Mouse (Mus musculus): ENCODE results near the gene Ifitm10. TPM values are rescaled to one million over a fixed set of nuclear protein-coding genes. Genes with fewer than 3 reads are reported as not detected.
"Not testable (repeated sequence)": the region's sequence is repeated elsewhere in the genome, so short reads cannot be mapped to it uniquely, and the experiment has no call there.

Ifitm10 gene
- total RNA-seq, 2 experiments from 2014 or later: 0.48 to 2.1 TPM

DNA sequence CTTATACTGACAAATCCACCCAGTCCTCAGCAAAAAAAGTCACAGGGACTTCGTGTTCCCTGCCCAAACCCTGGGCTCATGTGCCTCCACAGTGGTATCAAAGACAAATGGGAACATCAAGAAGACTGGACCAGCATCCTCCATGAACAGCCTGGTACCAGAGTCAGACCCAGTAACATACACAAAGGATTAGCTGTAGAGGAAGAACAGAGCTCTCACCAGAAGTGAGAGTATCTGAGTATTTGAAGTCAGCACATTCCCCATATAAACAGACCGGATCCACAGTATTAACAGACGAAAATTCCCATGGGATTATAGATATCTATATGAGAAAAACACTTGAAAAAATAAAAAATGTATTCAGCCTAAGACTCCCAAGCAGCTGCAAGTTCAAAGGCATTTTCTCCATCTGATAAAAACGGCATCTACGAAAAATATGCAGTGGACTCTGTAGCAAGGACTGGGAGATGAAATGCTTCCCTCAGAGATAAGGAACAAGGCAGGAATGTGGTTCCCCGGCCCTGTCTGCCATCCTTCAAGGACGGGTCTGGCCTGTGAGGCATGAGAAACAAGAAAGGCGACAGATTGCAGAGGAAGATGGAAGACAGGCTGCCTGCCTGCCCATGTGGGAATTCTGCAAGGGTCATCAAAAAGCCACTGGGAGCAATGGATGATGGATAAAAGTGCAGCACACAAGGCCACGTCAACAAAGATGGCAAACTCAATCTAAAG, 46.7 kb downstream of the Ifitm10 start:
- no peak for ATAC-seq (ENCODE audit: poor library complexity, severe bottlenecking)

DNA sequence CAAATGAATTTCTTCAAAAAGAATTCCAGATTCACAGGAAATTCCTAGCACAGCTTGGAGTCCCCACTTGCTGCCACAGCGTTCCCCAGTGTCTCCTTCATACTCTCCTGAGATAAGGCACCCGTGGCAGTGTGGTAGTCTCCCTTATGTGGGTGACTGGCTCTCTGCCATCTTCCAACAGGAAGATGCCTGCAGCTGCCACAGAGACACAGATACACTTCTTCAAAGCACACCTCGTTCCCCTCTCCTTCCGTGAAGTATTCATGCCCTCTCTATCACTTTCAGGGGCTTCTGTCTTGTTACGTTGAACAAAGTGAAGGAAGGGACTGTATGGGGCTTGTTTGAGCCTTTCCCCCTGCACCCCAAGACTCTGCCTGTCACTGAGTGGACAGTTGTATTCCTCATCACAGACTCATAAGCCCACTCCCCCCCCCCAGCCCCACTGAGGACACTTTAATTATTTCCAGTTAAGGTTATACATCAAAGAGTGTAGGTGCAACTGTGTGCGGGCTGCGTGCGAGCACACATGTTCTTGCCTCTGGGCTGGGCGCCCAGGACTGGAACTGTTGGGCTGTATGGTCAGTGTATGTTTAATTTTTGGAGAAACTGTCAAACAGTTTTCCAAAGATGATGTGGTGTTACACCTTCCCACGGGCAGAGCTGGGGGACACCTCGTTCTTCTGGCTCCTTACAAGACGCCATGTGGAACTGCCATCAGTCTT, 50.0 kb downstream of the Ifitm10 start:
- no peak for ATAC-seq (ENCODE audit: poor library complexity, severe bottlenecking)

DNA sequence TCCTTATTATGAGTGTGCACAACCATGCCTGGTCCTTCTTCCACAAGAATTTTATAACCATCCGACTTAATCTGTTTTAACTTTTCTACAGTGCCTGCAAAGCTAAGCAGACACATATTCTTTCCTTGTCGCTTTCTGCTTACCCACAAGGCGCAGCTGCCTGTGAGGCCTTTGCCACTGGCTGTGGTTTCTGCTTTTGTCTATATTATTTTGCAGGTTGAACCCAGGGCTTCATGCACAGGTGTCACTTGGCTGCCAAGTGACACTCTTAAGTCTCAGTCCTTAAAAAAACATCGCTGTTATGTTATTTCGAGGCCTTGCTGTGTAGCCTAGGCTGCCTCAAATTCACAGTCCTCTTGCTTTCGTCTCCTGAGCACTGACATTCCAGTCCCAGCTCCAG, 50.9 kb downstream of the Ifitm10 start:
- no peak for ATAC-seq (ENCODE audit: poor library complexity, severe bottlenecking)

DNA sequence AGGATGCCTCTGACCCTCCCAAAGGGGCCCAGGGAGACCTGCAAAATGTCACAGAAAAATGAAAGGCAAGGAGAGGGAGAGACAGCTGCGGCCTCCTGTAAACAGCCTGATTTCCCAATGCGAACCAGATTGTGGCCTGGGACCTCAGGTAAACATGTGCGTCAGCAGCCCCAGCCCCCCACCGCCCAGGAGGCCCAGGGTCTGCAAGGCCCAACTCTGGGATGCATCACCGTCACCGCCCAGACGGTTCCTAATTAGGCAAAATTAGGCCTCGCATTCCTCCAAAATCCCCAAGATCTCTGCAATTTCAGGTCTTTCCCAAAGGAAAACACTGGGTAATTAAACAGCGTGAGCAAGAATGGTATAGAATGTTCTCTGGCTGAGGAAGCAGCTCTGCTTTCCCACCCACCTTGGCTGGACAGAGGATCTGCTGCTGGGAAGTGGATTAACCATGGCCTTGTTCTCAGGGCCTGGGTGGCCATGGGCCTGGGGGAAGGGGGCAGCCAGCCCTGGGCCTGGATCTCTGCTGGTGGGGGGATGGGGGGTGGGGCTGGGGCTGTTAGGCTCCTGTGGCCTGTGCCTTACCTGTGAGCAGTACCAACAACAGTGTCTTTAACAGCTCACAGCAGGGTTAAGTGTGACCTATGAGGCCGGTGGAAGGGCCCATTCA, 51.8 kb downstream of the Ifitm10 start:
- not testable (repeated sequence) for ATAC-seq (ENCODE audit: poor library complexity, severe bottlenecking)

DNA sequence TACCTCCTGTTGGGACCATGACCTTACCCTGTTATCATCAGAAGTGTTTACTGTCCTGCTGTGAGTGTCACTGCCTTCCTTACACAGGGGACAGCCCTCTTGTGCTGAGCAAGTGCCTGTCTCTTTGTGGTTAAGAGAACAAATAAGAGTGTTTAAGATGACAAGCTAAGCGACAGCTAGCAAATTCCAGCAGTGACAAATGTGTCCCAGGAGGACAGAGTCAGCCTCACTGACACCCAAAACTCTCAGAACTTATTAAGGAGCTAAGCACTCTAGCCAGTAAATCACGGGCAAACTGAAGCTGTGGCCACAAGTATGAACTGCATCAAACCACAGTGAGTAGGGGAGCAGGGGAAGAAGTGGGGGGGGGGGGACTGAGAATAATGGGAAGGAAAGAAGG, 52.6 kb downstream of the Ifitm10 start:
- no peak for ATAC-seq (ENCODE audit: poor library complexity, severe bottlenecking)

DNA sequence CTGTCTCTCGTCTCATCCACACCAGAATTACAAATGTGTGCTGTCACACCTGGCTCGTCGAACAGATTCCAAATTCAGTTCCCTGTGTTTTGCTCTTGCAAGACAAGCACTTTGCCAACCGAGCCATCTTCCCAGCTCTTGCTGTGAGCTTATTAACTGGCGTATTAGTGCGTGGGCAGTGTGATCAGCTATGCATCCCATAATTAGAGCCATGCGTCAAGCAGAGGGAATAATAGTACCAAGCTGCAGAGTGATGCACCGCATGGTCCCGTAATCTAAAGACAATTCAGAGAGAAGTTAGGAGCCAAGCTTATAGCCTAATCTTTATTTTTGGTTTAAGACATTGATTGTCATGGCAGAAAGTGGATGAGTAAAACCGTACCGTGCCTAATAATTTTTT, 54.4 kb downstream of the Ifitm10 start:
- ATAC-seq (ENCODE audit: poor library complexity, severe bottlenecking): no peak

DNA sequence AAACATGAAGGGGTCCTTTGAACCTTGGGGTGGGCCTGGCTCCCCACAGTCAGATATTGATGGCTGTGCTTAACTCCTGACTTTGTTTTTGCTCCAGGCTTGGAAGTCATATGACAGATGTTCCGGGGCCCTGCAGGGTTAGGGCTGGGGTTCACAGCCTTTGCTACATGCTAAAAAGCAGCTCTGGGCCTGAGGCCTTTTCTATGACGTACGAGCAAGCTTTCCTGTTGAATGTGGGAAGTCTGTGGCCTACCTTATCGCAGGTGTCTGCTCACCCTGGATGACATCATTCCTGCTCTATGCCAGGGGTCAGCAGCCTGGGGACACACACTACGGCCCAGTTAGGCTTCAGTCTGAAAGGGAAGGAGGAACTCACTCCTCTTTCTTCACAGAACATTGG, 56.3 kb downstream of the Ifitm10 start:
- ATAC-seq (ENCODE audit: poor library complexity, severe bottlenecking): no peak

DNA sequence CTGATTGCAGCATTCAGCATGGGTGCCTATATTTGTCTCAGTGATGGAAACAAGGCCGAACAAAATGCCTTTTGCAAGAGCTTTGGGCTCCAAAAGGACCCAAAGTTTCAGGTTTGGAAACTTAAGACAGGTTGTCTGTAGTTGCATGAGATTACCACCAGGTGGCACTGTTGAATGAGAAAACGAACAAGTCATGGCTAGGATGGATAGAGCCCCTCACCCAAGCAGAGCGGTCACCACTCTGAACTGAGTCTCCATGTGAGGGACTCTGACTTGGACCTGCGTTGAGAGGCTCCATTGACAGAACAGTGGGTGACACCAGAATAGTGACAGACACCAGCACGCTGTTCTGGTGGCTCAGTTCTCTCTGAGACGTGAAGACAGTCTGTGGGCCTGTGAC, 57.0 kb downstream of the Ifitm10 start:
- peak; percentile 68; the same call in 1 of the 2 replicates for ATAC-seq (ENCODE audit: poor library complexity, severe bottlenecking)

DNA sequence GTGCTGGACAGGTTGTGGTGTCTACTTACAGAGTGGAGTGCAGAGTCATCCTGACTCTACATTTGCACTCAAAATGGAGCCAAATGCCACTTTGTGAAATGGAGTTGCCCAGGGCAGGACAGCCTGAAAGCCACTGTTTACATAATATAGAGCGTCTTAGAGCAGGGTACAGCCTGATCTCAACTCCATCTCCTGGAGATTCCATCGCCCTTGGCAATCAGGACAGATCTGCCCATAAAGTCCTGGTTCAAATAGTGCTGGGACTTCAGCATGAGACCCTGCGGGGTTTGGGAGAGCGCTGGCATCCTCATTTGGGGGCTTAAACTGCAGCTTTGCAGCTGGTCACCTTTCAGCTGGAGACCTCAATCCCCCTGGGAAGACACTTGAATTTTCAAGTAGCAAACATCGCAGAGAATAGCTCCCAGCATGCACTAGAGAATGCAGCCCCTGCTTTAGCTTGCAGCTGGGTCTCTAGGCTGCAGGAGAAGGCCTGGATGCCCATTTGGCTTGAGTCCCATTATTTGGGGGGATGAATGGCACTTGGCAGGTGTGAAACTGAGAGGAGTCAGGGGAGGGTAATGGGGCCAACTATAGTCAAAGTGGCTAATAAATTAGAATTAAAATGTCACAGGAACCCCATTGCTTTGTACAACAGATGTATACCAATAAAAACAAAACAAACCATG, 58.8 kb downstream of the Ifitm10 start:
- ATAC-seq (ENCODE audit: poor library complexity, severe bottlenecking): no peak

DNA sequence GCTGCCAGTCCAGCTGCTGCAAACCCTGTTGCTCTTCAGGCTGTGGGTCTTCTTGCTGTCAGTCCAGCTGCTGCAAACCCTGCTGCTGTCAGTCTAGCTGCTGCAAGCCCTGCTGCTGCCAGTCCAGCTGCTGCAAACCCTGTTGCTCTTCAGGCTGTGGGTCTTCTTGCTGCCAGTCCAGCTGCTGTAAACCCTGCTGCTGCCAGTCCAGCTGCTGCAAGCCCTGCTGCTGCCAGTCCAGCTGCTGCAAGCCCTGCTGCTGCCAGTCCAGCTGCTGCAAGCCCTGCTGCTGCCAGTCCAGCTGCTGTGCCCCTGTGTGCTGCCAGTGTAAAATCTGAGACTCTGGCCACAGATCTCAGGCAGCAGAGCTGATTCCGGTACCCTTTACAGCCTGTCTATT, 69.6 kb downstream of the Ifitm10 start:
- not testable (repeated sequence) for ATAC-seq (ENCODE audit: poor library complexity, severe bottlenecking)

DNA sequence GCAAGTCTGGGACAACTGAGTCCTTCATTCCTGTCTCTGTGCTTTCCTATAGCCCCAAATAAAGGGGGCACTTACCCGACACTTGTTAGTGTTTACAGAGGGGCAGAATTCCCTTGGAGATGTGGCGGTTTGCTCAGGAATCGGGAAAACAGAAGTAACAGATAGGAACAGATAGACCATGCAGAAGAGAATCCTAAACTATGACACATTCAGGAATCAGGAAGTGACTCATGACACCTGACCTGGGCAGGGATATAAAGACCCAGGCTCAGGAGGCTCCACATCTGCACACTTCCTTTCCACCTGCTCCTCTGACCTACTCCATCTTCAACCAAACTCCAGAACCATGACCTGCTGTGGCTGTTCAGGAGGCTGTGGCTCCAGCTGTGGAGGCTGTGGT, 70.3 kb downstream of the Ifitm10 start, which contains the start of gene Krtap5-4:
Gene Krtap5-4 (plus strand): TSS at position 301 of the 400 bp plus-strand sequence.
- no peak for ATAC-seq (ENCODE audit: poor library complexity, severe bottlenecking)

DNA sequence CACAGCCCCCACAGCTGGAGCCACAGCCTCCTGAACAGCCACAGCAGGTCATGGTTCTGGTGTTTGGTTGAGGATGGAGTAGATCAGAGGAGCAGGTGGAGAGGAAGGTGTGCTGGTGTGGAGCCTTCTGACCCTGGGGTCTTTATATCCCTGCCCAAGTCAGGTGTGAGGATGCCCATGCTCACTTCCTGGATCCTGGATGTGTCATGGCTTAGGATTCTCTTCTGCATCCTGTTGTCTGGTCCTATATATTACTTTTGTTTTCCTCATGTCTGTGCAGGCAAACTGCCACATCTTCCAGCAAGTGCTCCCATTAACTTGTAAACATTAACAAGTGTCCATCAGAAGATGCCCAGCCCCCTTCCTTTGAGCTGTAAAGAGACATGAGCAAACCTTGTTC, 76.5 kb downstream of the Ifitm10 start, which contains the start of gene Krtap5-1:
Gene Krtap5-1 (minus strand): TSS at position 101 of the 400 bp plus-strand sequence.
- not testable (repeated sequence) for ATAC-seq (ENCODE audit: poor library complexity, severe bottlenecking)

DNA sequence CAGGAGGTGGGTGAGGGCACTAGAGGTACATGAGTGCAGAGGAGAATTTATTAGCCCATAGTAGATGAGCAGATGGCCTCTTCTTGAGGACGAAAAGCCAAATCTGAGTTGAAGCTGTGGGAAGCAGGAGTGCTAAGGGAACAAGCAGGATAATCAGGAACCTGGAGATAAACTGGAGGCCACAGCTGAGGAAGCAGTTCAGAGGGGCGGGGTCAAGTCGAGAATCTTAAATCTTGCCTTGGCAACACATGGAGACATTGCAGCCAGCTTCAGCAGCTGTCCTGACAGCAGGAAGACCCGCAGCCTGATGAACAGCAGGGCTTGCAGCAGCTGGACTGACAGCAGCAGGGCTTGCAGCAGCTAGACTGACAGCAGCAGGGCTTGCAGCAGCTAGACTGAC, 77.4 kb downstream of the Ifitm10 start:
- not testable (repeated sequence) for ATAC-seq (ENCODE audit: poor library complexity, severe bottlenecking)

DNA sequence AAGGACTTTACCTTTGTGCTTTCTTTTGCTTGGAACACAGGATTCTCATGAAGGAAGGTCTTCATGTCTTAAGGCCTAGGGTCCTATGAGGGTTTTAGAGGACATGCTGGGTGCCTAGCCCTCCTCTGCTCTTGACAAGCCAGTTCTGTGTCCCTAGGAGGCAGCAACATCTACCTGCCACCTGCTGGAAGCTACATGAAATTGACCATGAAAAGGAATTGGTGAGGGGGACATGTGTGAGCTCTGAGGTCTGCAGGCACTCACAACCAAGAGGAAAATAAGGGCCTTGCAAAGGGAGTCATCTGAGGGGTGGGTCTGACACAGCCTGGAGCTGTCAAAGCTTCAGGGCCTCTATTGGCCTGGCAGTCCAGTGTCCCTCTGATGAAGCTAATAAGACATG, 78.1 kb downstream of the Ifitm10 start:
- no peak for ATAC-seq (ENCODE audit: poor library complexity, severe bottlenecking)

DNA sequence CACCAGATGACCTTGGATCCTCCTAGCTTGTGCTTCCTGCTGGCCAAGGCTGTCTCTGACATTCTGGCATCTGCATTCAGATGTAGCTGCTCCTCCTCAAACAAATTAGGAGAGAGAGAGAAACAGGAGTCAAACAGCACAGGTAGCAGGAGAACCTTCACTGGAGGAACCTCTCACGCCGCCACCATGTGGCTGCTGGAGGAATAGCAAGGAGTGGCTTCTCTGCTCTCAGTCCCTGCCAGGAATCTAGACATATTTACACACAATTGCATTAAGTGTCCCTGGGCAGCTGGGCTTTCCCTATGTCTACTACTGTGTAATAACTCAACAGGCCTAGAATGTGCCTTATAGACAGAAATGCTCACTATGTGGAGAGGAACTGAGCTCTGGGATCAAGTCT, 79.7 kb downstream of the Ifitm10 start:
- ATAC-seq (ENCODE audit: poor library complexity, severe bottlenecking): peak; percentile 93

DNA sequence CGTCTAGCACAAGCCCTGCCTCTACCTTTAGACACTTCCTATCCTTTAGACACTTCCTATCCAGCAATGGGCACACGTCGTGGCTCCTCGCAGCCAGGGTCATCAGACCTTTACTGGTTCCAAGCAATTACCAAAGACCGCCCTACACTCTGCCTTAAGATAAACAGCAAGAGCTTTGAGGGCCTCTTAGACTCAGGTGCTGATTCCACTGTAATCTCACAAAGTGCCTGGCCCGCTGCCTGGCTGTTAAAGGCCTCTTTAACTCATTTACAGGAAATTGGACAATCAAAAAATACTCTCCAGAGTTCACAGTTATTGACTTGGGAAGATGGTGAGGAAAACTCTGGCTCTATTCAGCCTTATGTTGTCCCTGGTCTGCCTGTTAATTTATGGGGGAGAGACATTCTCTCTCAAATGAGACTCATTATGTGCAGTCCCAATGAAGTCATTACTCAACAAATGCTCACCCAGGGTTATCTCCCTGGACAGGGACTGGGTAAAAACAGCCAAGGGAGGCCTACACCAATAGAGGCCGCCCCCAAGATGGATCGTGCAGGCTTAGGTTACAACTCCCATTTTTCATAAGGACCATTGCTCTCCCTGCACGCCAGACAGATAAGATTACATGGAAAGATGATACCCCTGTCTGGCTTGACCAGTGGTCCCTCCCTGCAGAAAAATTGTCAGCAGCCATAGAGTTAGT, 87.5 kb downstream of the Ifitm10 start:
- not testable (repeated sequence) for ATAC-seq (ENCODE audit: poor library complexity, severe bottlenecking)

DNA sequence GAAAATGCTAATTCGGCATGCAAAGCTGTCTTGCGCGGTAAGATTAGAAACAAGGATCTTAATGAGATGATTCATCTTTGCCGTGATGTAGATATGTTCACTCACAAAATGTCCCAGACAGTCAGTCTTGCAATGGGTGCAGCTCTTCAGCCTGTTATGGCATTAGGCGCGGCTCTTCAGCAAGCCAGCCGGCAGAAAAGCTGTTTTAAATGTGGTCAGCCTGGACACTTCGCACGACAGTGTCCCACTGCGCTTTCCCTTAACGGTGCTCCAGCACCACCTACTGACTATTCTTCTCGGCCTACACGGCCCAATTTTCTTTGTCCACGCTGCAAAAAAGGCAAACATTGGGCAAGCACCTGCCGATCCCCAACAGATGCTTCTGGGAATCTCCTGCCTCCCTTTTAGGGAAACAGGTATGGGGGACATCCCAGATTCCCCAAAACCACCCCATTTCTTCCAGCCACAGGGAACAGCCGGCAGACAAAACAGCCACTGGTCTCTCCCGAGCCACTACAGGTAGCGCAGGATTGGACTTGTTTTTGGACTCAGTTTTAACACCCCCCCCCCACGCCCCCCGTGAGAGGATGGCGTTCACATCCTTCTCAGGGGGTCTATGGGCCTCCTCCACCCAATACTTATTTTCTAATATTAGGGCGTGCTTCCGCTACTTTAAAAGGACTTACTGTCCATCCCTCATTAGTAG, 88.3 kb downstream of the Ifitm10 start:
- no peak for ATAC-seq (ENCODE audit: poor library complexity, severe bottlenecking)

DNA sequence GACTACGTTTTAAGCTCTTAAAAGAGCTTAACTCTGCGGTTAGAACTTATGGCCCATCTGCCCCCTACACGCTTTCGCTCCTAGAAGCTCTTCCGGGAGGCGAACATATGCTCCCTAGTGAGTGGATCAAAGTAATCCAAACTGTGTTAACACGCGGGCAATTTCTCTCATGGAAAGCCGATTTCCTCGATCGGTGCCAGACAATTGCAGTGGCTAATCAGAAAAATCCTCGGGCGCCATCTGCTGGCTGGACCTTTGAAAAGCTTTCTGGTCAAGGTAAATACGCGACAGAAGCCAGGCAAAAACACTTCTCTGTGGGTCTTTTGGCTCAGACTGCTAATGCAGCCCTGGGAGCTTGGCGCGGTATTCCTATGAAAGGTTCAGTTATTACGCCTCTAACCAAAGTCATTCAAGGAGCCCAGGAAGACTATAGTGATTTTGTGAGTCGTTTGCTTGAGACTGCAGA, 88.9 kb downstream of the Ifitm10 start:
- ATAC-seq (ENCODE audit: poor library complexity, severe bottlenecking): peak; percentile 76

DNA sequence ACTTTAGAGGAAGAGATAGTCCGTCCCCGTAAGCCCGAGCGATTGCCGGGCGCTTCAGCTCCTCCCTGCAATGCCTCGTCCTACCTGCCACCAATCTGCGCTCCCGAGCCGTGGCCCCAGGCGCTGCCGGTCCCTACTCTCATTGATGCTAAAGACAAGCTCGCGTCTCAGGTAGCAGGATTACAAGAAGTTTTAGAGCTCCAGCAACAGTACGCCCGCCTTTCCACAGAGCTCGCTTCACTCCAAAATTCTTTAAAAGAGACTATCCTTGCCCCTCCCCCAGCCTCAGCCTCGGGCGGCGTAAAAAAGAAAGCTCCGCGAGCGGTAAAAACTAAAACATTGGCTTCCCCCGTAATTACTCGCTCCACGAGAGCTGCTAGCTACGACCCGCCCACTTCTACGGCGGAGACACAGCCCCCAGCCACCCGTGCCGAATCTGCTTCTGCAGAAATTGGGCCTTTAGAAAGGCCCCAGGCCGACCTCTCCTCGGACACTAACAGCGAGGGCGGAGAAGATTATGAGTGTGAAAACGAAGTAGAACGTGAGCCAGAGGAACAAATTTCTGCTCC, 89.4 kb downstream of the Ifitm10 start:
- peak; percentile 82 for ATAC-seq (ENCODE audit: poor library complexity, severe bottlenecking)

Measured in megakaryocyte, adult 5-6 weeks (primary cell).